Mouse (Mus musculus): ENCODE results near the gene Slc7a14.

The Slc7a14 gene

GRCm38 (mm10) chr3:31205167-31205566 is 105.0 kb downstream of the Slc7a14 start:
- DNase-seq = no peak

- DNase-seq = no peak
Measured at GRCm38 (mm10) chr3:31203947-31204346, 106.2 kb downstream of the Slc7a14 start.

- peak; percentile 48 for DNase-seq
Measured at GRCm38 (mm10) chr3:31199162-31199877, 110.9 kb downstream of the Slc7a14 start.

- DNase-seq = no peak
Measured at GRCm38 (mm10) chr3:31191402-31191801, 118.8 kb downstream of the Slc7a14 start.

DNA sequence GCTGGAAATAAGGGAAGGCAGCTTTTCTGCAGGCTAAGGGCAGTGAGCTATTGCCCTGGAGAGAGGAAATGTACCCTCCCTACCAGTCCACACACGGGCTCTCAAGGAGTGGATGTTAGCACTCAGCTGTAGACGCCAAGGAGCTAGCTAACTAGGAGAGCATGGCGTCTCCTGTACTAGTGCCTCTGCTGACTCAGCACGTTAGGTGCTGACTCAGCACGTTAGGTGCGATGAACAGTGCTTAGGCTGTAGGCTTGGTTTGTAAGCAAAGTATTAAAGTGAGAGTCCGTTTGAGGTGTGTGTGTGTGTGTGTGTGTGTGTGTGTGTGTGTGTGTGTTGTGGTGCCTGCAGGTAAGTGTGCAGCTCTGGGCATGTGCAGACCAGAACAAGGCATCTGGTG is 119.8 kb downstream of the Slc7a14 start:
- DNase-seq = no peak

DNA sequence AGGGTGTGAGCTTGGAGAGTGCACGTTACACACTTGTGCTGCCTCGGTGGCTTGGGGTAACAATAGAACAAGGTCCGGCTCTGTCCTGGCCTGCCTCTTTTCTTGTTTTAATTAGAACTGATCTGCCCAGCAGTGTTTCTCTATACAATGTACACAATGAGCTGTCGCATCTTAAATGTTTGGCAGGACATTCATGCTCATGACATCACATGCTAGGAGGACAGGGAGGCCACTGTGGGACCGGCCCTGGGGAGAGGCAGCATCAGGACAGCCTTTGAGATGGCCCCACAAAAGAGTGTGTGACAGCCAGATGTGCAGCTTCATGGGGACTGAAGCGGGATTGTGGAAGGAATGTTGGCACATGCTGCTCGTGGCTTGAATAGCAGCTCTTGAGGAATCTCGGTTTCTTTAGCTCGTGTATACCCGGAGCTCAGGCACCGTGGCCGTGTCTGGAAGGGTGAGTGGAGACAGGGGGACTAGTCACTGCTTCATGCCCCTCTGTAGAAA is 143.8 kb downstream of the Slc7a14 start:
- peak; percentile 43 for DNase-seq

DNA sequence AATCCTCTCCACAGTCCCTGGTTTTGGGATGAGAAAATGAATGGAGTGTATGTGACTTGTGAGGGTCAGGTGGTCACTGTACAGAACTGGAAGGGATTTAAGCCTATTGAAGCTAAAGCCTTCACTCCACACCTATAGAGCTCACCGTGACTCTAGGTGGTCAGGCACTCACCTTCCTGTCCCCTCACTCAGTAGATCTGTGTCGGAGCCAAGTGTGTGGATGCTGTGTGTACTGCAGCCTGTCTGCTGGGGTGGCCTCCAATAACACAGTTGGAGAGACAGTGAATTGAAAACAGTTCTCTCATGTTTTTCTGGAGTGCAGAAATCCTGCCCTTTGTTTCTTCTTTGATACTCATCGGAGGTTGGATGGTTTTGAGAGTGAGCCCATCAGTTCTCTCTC is 144.4 kb downstream of the Slc7a14 start:
- no peak for DNase-seq

DNA sequence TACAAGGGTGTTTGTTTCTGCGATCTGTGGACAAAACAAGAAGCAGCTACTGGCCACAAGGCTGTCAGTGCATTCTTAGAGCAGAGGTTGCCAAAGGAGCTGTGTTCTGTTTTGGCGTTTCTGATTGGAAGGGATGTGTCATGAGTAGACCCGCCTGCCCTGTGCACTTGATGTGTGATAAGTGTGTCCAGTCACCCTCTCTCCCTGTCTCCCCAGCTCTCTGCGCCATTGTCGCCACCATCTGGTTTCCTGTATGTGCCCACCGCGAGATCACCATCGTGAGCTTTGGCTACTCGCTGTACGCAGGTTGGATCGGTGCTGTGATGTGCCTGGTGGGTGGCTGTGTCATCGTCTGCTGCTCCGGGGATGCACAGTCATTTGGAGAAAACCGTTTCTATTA is 147.3 kb downstream of the Slc7a14 start:
- DNase-seq = no peak

GRCm38 (mm10) chr3:31161336-31161735 is 148.8 kb downstream of the Slc7a14 start:
- no peak for DNase-seq

DNA sequence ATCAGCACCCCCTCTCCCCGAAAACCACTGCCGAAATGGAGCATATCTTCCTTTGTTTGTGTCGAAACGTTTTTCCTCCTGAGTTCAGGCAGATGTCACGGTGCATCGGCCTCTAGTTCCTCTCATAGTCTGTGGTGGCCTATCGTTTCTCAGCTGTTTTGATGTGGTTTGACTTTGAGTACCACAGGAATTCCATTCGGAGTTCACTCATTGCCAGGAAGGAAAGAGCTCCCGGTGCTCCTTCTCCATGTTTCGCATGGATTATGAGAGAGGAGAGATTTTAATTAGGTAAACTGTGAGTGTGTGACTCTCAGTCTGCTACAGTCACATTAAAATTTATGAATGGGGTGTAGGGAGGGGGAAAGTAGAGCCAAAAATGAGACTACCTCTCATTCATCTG is 150.1 kb downstream of the Slc7a14 start:
- DNase-seq = no peak

- peak; percentile 50 for DNase-seq
Measured at GRCm38 (mm10) chr3:31157776-31158175, 152.4 kb downstream of the Slc7a14 start.

- DNase-seq = no peak
Measured at GRCm38 (mm10) chr3:31156126-31156525, 154.1 kb downstream of the Slc7a14 start.

All from kidney, postnatal 10 days (tissue).